Mouse (Mus musculus) gastrocnemius, postnatal 14 days (tissue): ENCODE results near the gene Tor1aip2. TPM values are rescaled to one million over a fixed set of nuclear protein-coding genes. Genes with fewer than 3 reads are reported as not detected.

Experiments
- DNase-seq: peaks from one replicate; pipeline ENCODE4 v3.0.0; 2021; ENCODE audit warnings: mixed read lengths
- intact Hi-C: fragments of 180-260 bp; cut with DNase I; formaldehyde crosslinking; loops from one replicate; pipeline ENCODE4 v1.15.1; 2025; ENCODE audit warnings: low total_unique reads
- total RNA-seq, 2 experiments: library from RNA; stranded (reverse); gene quantifications; 2 replicates each; pipeline ENCODE4 v1.2.3; 2021

Gene Tor1aip2
- total RNA-seq, 2 experiments from 2014 or later = 49.5 to 55.4 TPM

GRCm38 (mm10) chr1:156091811-156092210, 56.6 kb downstream of the Tor1aip2 start:
- DNase-seq = no peak
- intact Hi-C loops = no loop called here

GRCm38 (mm10) chr1:156103763-156104162, 68.6 kb downstream of the Tor1aip2 start:
- no peak for DNase-seq
- intact Hi-C loops = no loop called here

- no peak for DNase-seq
- intact Hi-C loops = no loop called here
Measured at GRCm38 (mm10) chr1:156105381-156105780, 70.2 kb downstream of the Tor1aip2 start.

GRCm38 (mm10) chr1:156107424-156107823, 72.2 kb downstream of the Tor1aip2 start:
- DNase-seq = no peak
- intact Hi-C loops = no loop called here

- DNase-seq = no peak
- intact Hi-C loops = no loop called here
Measured at GRCm38 (mm10) chr1:156108400-156108799, 73.2 kb downstream of the Tor1aip2 start.

GRCm38 (mm10) chr1:156111090-156111489, 75.9 kb downstream of the Tor1aip2 start:
- DNase-seq = no peak
- intact Hi-C loops = no loop called here

GRCm38 (mm10) chr1:156111728-156112127, 76.5 kb downstream of the Tor1aip2 start:
- intact Hi-C loops = no loop called here
- no peak for DNase-seq

- intact Hi-C loops = no loop called here
- DNase-seq = no peak
Measured at GRCm38 (mm10) chr1:156112142-156112541, 76.9 kb downstream of the Tor1aip2 start.

GRCm38 (mm10) chr1:156113884-156114499, 78.8 kb downstream of the Tor1aip2 start:
- intact Hi-C loops = no loop called here
- no peak for DNase-seq

- intact Hi-C loops = no loop called here
- DNase-seq = no peak
Measured at GRCm38 (mm10) chr1:156116770-156117169, 81.6 kb downstream of the Tor1aip2 start.

Other genes with a start within 250 kb of the Tor1aip2 start
- 10 to 100 TPM; 32.3 to 33.3 TPM for gene Qsox1, start 222.5 kb upstream of the Tor1aip2 start, total RNA-seq
- 10 to 100 TPM; 28.5 to 33.1 TPM for gene Cep350, start 62.1 kb upstream of the Tor1aip2 start, total RNA-seq
- 10 to 100 TPM; 67.7 to 78.5 TPM for gene Tor1aip1, start 1.1 kb downstream of the Tor1aip2 start, total RNA-seq
- gene Fam163a, start 169.6 kb downstream of the Tor1aip2 start, total RNA-seq = not detected